Mouse (Mus musculus): ENCODE measurements at regions not wholly inside any gene's neighbourhood (a gene's known extent, or its start where the extent isn't known, plus 50 kb on each side); places are given as distances from the start of the nearest gene placed in this dataset.

DNA sequence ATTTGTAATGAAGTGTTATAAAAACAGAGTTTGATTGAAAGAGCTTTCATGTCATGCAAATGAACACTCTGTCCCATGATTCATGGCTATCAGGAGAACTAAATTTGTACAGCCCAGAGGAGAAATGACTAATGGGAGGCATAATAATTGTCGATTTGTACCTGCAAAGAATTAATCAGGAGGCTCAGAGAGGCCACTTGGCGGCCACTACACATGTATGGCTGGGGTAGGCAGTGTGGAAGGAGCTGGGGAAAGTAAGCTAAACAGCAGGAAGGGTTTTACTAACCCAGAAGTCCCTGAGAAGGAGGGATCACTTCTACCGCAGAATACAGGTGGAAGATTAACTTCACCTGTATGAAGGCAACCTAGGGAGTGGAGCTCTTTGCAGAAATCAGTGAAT is 145.9 kb upstream of the Vstm2b start:
- DNase-seq (ENCODE audit: low spot score): no peak
- no peak overlapping the region for H3K4me3 ChIP-seq (replicated peaks; ENCODE audit: low read length)
- H3K4me2 ChIP-seq (replicated peaks): no peak overlapping the region
- peak; percentile 14; the same call in 1 of the 2 replicates for ATAC-seq (ENCODE audit: low FRiP score)
- H3K9me3 ChIP-seq (ENCODE audit: control insufficient read depth, low read length): no peaks in the 10 kb centered on the region
- H3K36me3 ChIP-seq (replicated peaks; ENCODE audit: control insufficient read depth, insufficient read depth): no peaks in the 10 kb centered on the region
- H3K9ac ChIP-seq: no peak overlapping the region
- WGBS: 64% methylated on average over 3 of the region's 3 CpGs
- H3K27ac ChIP-seq: peak overlapping the region; percentile 38; the same call in 1 of the 2 replicates
- no peaks in the 10 kb centered on the region for H3K27me3 ChIP-seq (ENCODE audit: control insufficient read depth, insufficient read depth, low read length)
- H3K4me1 ChIP-seq (replicated peaks; ENCODE audit: control insufficient read depth, insufficient read depth, low read length): peaks cover 11% of the 10 kb centered on the region

DNA sequence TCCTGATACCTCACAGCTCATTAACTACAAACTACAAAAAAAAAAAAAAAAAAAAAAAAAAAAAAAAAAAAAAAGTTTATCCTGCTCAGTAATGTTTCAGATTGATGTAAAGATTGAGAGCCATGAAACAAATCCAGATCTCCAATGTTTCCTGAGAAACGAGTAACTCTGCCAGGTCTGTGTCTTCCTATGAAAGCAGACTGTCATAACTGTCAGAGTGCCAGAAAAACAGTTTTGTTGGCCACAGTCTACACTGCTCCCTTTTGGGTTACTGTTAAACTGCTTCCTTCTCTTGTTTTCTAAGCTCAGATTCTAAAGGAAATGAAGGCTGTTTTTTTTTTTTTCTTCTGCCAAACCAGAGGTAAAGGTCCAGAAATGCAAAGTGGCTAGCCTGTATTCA is 144.6 kb upstream of the Vstm2b start:
- no peaks in the 10 kb centered on the region for H3K9me3 ChIP-seq (ENCODE audit: control insufficient read depth, low read length)
- no peaks in the 10 kb centered on the region for H3K27me3 ChIP-seq (ENCODE audit: control insufficient read depth, insufficient read depth, low read length)
- H3K36me3 ChIP-seq (replicated peaks; ENCODE audit: control insufficient read depth, insufficient read depth): no peaks in the 10 kb centered on the region
- H3K4me2 ChIP-seq (replicated peaks): no peak overlapping the region
- peaks cover 11% of the 10 kb centered on the region for H3K4me1 ChIP-seq (replicated peaks; ENCODE audit: control insufficient read depth, insufficient read depth, low read length)
- ATAC-seq (ENCODE audit: low FRiP score): no peak
- no peak for DNase-seq (ENCODE audit: low spot score)
- 64% methylated on average over 1 of the region's 1 CpGs for WGBS
- no peak overlapping the region for H3K27ac ChIP-seq
- H3K4me3 ChIP-seq (replicated peaks; ENCODE audit: low read length): no peak overlapping the region
- no peak overlapping the region for H3K9ac ChIP-seq

DNA sequence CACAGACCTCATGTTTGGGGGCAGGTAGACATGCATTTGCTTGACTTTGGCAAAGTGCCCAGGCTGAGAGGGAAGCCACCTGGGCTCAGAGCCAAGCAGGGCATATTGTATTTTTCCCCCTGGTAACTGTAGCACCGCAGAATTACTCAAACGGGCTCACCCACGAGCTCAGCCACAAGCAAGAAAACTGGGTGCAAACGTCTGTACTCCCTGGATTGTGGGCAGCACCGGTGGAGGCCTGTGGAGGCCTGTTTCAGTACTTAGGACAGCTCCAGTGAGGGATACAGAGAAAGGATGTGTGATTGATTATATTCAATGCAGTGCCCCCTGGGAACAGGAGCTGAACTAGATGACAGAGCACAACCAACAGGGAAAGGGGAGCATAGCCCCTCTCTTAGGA is 135.6 kb upstream of the Vstm2b start:
- H3K4me2 ChIP-seq (replicated peaks): no peak overlapping the region
- ATAC-seq (ENCODE audit: low FRiP score) (peak; percentile 40; the same call in 1 of the 2 replicates), DNase-seq (ENCODE audit: low spot score) (peak; percentile 49)
- WGBS: 14% methylated on average over 5 of the region's 5 CpGs
- no peaks in the 10 kb centered on the region; the same call in 1 of the 2 replicates for H3K4me1 ChIP-seq (replicated peaks; ENCODE audit: control insufficient read depth, insufficient read depth, low read length)
- H3K27ac ChIP-seq: no peak overlapping the region
- no peak overlapping the region for H3K9ac ChIP-seq
- no peaks in the 10 kb centered on the region for H3K9me3 ChIP-seq (ENCODE audit: control insufficient read depth, low read length)
- no peaks in the 10 kb centered on the region for H3K36me3 ChIP-seq (replicated peaks; ENCODE audit: control insufficient read depth, insufficient read depth)
- no peaks in the 10 kb centered on the region for H3K27me3 ChIP-seq (ENCODE audit: control insufficient read depth, insufficient read depth, low read length)
- no peak overlapping the region for H3K4me3 ChIP-seq (replicated peaks; ENCODE audit: low read length)

DNA sequence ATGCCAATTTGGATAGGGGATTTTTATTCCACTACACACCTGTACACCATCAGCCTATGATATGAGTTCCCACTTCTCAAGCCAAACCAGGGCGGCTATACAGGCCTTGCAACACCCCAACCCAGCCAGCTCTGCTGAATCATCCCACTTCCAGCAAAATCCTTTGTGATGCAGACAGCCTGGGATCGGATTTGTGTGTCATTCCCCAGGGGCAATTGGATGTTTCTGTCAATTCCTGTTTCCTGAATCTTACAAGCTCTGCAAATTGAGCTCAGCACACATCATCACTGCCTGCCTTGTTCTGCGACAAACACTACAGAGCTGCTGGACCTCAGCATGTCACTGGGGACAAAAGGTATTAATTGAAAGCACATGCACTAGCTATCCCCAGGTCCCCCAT is 132.0 kb upstream of the Vstm2b start:
- ATAC-seq (ENCODE audit: low FRiP score) (no peak), DNase-seq (ENCODE audit: low spot score) (no peak)
- H3K27ac ChIP-seq: no peak overlapping the region
- H3K9ac ChIP-seq: no peak overlapping the region
- H3K27me3 ChIP-seq (ENCODE audit: control insufficient read depth, insufficient read depth, low read length): no peaks in the 10 kb centered on the region
- no peaks in the 10 kb centered on the region; the same call in 1 of the 2 replicates for H3K4me1 ChIP-seq (replicated peaks; ENCODE audit: control insufficient read depth, insufficient read depth, low read length)
- no peak overlapping the region for H3K4me2 ChIP-seq (replicated peaks)
- no peak overlapping the region for H3K4me3 ChIP-seq (replicated peaks; ENCODE audit: low read length)
- 40% methylated on average over 3 of the region's 3 CpGs for WGBS
- H3K9me3 ChIP-seq (ENCODE audit: control insufficient read depth, low read length): no peaks in the 10 kb centered on the region
- no peaks in the 10 kb centered on the region for H3K36me3 ChIP-seq (replicated peaks; ENCODE audit: control insufficient read depth, insufficient read depth)

DNA sequence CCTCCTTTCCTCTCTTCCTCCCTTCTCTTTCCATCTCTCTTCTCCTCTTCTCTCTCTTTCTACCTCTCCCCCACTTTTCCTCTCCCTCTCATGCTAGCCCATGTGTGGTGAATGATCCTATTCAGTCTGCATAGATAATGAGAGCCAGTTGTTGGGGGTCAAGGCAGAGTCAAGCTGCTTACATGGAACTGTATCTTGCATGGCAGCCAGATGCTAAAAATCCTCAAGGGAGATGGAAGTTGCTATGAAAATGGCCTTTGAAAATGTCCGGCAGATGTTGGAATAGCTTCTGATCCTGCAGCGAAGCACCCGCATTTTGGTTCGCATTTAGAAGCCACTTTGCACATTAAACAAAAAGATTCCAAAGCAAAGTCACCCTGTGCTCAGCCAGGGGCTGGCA is 121.9 kb upstream of the Vstm2b start:
- H3K36me3 ChIP-seq (replicated peaks; ENCODE audit: control insufficient read depth, insufficient read depth): no peaks in the 10 kb centered on the region
- no peaks in the 10 kb centered on the region for H3K9me3 ChIP-seq (ENCODE audit: control insufficient read depth, low read length)
- no peak overlapping the region for H3K4me3 ChIP-seq (replicated peaks; ENCODE audit: low read length)
- H3K27ac ChIP-seq: no peak overlapping the region
- H3K4me1 ChIP-seq (replicated peaks; ENCODE audit: control insufficient read depth, insufficient read depth, low read length): no peaks in the 10 kb centered on the region
- H3K9ac ChIP-seq: no peak overlapping the region
- H3K4me2 ChIP-seq (replicated peaks): no peak overlapping the region
- ATAC-seq (ENCODE audit: low FRiP score) (no peak), DNase-seq (ENCODE audit: low spot score) (no peak)
- 32% methylated on average over 4 of the region's 4 CpGs for WGBS
- no peaks in the 10 kb centered on the region for H3K27me3 ChIP-seq (ENCODE audit: control insufficient read depth, insufficient read depth, low read length)

DNA sequence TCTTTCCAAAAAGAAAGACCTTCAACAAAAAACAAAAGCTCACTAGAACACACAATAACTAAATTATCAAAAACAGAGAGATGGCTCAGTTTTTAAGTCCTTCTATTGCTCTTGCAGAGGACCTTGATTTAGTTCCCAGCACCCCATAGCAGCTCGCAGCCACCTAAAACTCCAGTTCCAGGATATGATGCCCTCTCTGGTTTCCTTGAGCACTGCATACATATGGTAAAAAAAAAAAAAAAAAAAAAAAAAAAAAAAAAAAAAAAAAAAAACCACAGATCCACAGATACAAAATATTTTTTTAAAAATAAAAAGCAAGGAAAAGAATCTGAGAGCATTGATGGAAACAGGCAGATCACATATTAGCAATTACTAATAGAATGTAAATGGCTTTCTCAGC is 113.2 kb upstream of the Vstm2b start:
- ATAC-seq (ENCODE audit: low FRiP score) (no peak), DNase-seq (ENCODE audit: low spot score) (no peak)
- Histone ChIP-seq H3K27ac (no peak overlapping the region), H3K9ac (no peak overlapping the region), H3K4me1 (replicated peaks; ENCODE audit: control insufficient read depth, insufficient read depth, low read length) (no peaks in the 10 kb centered on the region), H3K4me3 (replicated peaks; ENCODE audit: low read length) (no peak overlapping the region), H3K4me2 (replicated peaks) (no peak overlapping the region), H3K9me3 (ENCODE audit: control insufficient read depth, low read length) (no peaks in the 10 kb centered on the region), H3K27me3 (ENCODE audit: control insufficient read depth, insufficient read depth, low read length) (no peaks in the 10 kb centered on the region), H3K36me3 (replicated peaks; ENCODE audit: control insufficient read depth, insufficient read depth) (no peaks in the 10 kb centered on the region)
- 93% methylated on average over 1 of the region's 1 CpGs for WGBS

DNA sequence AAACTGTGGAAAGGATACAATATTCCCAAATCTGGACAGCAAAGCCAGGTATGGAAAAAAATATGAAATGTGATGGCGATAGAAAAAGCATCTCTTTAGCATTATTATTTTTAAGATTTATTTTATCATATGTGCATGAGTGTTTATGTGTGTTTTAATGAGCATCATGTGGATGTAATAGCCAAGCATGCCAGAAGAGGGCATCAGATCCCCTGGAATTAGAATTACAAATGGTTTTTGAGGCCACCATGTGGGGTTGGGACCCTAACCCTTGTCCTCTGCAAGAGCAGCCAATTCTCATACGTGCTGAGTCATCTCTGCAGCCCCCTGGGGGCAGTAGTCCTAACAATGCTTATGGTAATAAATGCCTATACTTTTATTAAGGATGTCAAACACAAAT is 111.4 kb upstream of the Vstm2b start:
- ATAC-seq (ENCODE audit: low FRiP score) (no peak), DNase-seq (ENCODE audit: low spot score) (no peak)
- Histone ChIP-seq H3K27me3 (ENCODE audit: control insufficient read depth, insufficient read depth, low read length) (no peaks in the 10 kb centered on the region), H3K4me3 (replicated peaks; ENCODE audit: low read length) (no peak overlapping the region), H3K4me1 (replicated peaks; ENCODE audit: control insufficient read depth, insufficient read depth, low read length) (no peaks in the 10 kb centered on the region), H3K9me3 (ENCODE audit: control insufficient read depth, low read length) (no peaks in the 10 kb centered on the region), H3K9ac (no peak overlapping the region), H3K36me3 (replicated peaks; ENCODE audit: control insufficient read depth, insufficient read depth) (no peaks in the 10 kb centered on the region), H3K4me2 (replicated peaks) (no peak overlapping the region), H3K27ac (no peak overlapping the region)
- 72% methylated on average over 2 of the region's 2 CpGs for WGBS

DNA sequence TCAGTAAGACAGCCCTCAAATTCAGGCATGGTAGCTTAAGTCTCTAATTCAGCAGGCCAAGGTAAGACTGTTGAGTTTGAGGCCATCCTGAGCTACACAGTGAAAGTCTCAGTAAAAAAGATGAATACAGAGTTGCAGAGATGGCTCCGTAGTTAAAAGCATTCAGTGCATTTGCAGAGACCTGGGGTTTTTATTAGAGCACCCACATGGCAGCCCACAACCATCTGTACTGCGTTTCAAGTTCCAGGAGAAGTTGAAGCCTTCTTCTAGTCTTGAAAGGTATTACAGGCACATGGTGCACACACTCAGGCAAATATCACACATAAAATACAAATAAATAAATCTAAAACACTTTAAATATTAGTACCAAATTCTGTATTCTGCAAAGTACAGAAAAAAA is 109.6 kb upstream of the Vstm2b start:
- Histone ChIP-seq H3K4me1 (replicated peaks; ENCODE audit: control insufficient read depth, insufficient read depth, low read length) (no peaks in the 10 kb centered on the region), H3K9me3 (ENCODE audit: control insufficient read depth, low read length) (no peaks in the 10 kb centered on the region), H3K27me3 (ENCODE audit: control insufficient read depth, insufficient read depth, low read length) (no peaks in the 10 kb centered on the region), H3K4me2 (replicated peaks) (no peak overlapping the region), H3K9ac (no peak overlapping the region), H3K27ac (no peak overlapping the region), H3K4me3 (replicated peaks; ENCODE audit: low read length) (no peak overlapping the region), H3K36me3 (replicated peaks; ENCODE audit: control insufficient read depth, insufficient read depth) (no peaks in the 10 kb centered on the region)
- no peak for ATAC-seq (ENCODE audit: low FRiP score)
- DNase-seq (ENCODE audit: low spot score): no peak
- 93% methylated on average over 2 of the region's 2 CpGs for WGBS

DNA sequence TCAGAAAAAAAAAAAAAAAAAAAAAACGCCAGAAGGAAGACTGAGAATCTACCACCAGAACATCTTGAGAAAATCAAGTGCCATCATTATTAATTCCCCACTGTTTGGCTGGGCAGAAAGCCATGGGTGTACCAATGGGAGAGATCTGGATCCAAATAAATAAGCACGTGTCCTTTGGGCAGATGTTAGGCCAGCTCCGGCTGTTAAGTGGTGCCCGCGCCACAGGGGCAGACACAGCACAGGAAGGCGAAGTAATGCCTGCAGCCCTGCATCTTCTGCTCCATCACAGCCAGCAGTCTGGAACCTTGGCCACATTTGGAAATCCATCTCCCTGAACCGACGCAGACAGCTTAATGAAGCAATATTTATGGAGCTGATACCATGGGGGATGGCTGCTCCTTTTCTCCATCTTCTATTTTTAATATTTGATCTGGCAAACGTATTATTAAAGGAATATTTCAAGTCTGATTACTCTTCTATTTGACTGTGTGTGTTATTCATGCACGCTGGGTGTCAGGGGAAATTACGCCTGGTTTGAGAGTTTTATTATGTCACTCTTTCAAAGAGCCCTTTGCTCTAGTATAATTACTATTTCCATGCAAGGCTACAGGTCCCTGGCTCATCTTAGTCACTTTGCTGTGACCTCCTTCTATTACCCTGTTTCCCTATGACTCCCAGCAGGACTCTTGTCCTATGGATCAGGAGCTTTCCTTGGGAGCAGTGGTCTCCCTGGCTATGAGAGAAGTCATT is 103.5 kb upstream of the Vstm2b start:
- Histone ChIP-seq H3K9ac (no peak overlapping the region), H3K27me3 (ENCODE audit: control insufficient read depth, insufficient read depth, low read length) (no peaks in the 10 kb centered on the region), H3K27ac (no peak overlapping the region), H3K4me3 (replicated peaks; ENCODE audit: low read length) (no peak overlapping the region), H3K9me3 (ENCODE audit: control insufficient read depth, low read length) (no peaks in the 10 kb centered on the region), H3K4me2 (replicated peaks) (no peak overlapping the region), H3K36me3 (replicated peaks; ENCODE audit: control insufficient read depth, insufficient read depth) (no peaks in the 10 kb centered on the region), H3K4me1 (replicated peaks; ENCODE audit: control insufficient read depth, insufficient read depth, low read length) (no peaks in the 10 kb centered on the region)
- ATAC-seq (ENCODE audit: low FRiP score) (peak; percentile 80), DNase-seq (ENCODE audit: low spot score) (no peak)
- 60% methylated on average over 11 of the region's 11 CpGs for WGBS

DNA sequence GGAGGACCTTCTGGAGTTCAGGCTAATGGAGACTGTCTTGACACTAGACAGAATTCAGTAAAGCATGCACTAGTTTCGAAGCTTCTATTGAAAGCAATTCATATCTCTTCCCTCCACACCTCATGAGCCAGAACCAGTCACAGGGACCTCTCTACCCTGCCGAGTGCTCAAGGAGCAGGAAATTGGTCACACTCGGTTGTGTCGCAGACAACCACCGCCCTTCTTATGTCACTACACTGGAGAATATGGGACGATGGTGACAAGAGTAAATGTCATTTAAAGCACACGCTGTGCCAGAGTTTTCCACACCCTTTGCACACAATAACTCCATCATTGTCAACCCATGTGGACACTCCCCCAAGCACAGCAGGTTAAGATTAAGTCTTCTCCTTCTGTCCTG is 98.3 kb upstream of the Vstm2b start:
- Histone ChIP-seq H3K9me3 (ENCODE audit: control insufficient read depth, low read length) (no peaks in the 10 kb centered on the region), H3K27me3 (ENCODE audit: control insufficient read depth, insufficient read depth, low read length) (no peaks in the 10 kb centered on the region), H3K27ac (no peak overlapping the region), H3K4me3 (replicated peaks; ENCODE audit: low read length) (no peak overlapping the region), H3K4me2 (replicated peaks) (no peak overlapping the region), H3K9ac (no peak overlapping the region), H3K4me1 (replicated peaks; ENCODE audit: control insufficient read depth, insufficient read depth, low read length) (no peaks in the 10 kb centered on the region), H3K36me3 (replicated peaks; ENCODE audit: control insufficient read depth, insufficient read depth) (no peaks in the 10 kb centered on the region)
- 67% methylated on average over 7 of the region's 7 CpGs for WGBS
- DNase-seq (ENCODE audit: low spot score) (no peak), ATAC-seq (ENCODE audit: low FRiP score) (no peak)
